Mouse (Mus musculus): ENCODE results near the gene Cfap61.

The Cfap61 gene

GRCm38 (mm10) chr2:146147801-146148200 is 213.2 kb downstream of the Cfap61 start:
- no peak for DNase-seq (ENCODE audit: low read depth, low spot score)

- DNase-seq (ENCODE audit: low read depth, low spot score): no peak
These were observed 214.8 kb downstream of the Cfap61 start for GRCm38 (mm10) chr2:146149206-146149974.

GRCm38 (mm10) chr2:146168017-146168803 is 233.6 kb downstream of the Cfap61 start:
- DNase-seq (ENCODE audit: low read depth, low spot score): no peak

- no peak for DNase-seq (ENCODE audit: low read depth, low spot score)
These were observed 234.9 kb downstream of the Cfap61 start for GRCm38 (mm10) chr2:146169492-146169891.

- DNase-seq (ENCODE audit: low read depth, low spot score): no peak
These were observed 237.5 kb downstream of the Cfap61 start for GRCm38 (mm10) chr2:146172106-146172505.

GRCm38 (mm10) chr2:146174173-146174572 is 239.6 kb downstream of the Cfap61 start:
- DNase-seq (ENCODE audit: low read depth, low spot score): no peak

- DNase-seq (ENCODE audit: low read depth, low spot score): no peak
These were observed 244.1 kb downstream of the Cfap61 start for GRCm38 (mm10) chr2:146178718-146179117.

GRCm38 (mm10) chr2:146183830-146184793 is 249.5 kb downstream of the Cfap61 start:
- DNase-seq (ENCODE audit: low read depth, low spot score): no peak

GRCm38 (mm10) chr2:146196126-146196525 is 261.5 kb downstream of the Cfap61 start:
- no peak for DNase-seq (ENCODE audit: low read depth, low spot score)

GRCm38 (mm10) chr2:146197947-146198346 is 263.4 kb downstream of the Cfap61 start:
- DNase-seq (ENCODE audit: low read depth, low spot score): no peak

- DNase-seq (ENCODE audit: low read depth, low spot score): no peak
These were observed 276.4 kb downstream of the Cfap61 start for GRCm38 (mm10) chr2:146210968-146211367.

- DNase-seq (ENCODE audit: low read depth, low spot score): peak; percentile 67
These were observed 280.1 kb downstream of the Cfap61 start for GRCm38 (mm10) chr2:146214715-146215114.

GRCm38 (mm10) chr2:146216111-146217064 is 281.8 kb downstream of the Cfap61 start:
- peak; percentile 76 for DNase-seq (ENCODE audit: low read depth, low spot score)

GRCm38 (mm10) chr2:146217227-146217980 is 282.8 kb downstream of the Cfap61 start:
- peak; percentile 79 for DNase-seq (ENCODE audit: low read depth, low spot score)

- DNase-seq (ENCODE audit: low read depth, low spot score): no peak
These were observed 283.6 kb downstream of the Cfap61 start for GRCm38 (mm10) chr2:146218161-146218691.

- no peak for DNase-seq (ENCODE audit: low read depth, low spot score)
These were observed 284.4 kb downstream of the Cfap61 start for GRCm38 (mm10) chr2:146218881-146219535.

GRCm38 (mm10) chr2:146219791-146220190 is 285.2 kb downstream of the Cfap61 start:
- no peak for DNase-seq (ENCODE audit: low read depth, low spot score)

- peak; percentile 46 for DNase-seq (ENCODE audit: low read depth, low spot score)
These were observed 286.0 kb downstream of the Cfap61 start for GRCm38 (mm10) chr2:146220591-146221075.
